Mouse (Mus musculus) right cerebral cortex, postnatal 36 days (tissue): ENCODE results near the gene Lias.

Experiments
- DNase-seq, 2 experiments: peaks; one replicate each; pipeline ENCODE4 v3.0.0; 2022; ENCODE audit warnings: low spot score in 2 of 2, mixed read lengths in 1 of 2

Lias gene

DNA sequence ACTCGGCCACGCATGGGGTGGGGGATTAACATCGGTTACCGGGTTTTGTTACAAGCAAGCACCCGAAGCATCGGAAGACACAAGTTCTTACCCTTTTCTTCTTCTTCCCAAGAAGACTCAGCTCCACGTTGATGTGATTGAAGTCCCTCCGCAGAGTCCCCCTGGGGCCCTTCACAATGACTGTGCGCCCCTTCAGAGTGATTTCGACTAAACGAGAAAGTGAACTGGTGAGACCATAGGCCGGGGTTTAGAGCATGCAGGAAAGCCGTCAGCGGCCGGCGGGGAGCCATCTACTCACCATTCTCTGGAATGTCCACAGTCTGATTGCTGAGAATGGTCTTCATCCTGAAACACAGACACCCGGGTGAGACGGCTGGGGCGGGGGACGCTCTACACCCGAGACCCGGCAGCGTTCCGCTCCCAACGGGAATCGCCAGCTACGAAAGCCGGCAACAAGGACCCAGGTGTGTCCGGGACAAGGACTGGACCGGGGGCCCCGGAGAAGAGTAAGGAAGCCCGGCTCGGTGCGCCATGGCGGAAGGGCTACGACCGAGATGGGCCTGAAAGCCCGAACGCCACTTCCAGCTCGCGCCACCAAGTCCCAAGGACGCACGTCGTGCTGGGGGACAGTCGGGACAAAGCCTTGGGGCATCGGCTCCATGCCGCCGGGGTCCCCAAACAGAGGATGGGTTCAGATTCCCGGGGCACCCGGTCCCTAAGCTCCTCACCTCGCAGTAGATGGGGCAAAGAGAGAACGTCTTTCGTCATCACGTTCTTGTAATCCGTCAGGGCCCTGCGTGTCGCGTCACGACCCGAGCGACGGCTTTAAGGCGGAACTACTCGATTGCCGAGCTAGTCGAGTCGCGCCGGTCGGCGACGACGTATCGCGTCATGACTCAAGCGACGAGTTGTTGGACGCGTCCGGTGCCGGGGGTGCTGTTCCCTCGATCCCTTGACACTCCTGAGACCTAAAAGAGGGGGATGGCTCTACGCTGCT is at the start of gene Lias, which contains the start of gene Rpl9:
TSS of gene Lias (plus strand) at position 850 of the 997 bp plus-strand sequence.
TSS of gene Rpl9 (minus strand) at position 797 of the 997 bp plus-strand sequence.
- DNase-seq = peak; percentile 97 to 98

DNA sequence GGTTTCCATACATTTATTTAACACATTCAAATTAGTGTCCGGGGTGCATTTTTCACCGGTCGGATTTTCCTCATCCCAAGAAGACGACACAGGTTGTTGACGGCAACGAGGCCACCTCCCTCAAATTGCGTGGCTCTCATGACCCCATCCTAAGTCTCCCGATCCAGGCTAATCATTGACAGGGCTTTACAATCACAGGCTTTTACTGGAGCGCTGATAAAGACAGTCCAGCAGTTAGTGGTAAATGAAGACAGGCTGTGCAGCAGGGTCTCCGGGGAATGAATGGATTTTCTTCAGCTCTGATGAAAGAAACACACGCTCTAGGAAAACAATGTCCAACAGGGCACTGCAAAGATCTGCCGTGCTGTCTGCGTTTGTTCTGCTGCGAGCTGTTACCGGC is 43.1 kb upstream of the Lias start, which contains the start of gene Klb:
TSS of gene Klb (plus strand) at position 147 of the 400 bp plus-strand sequence.
- no peak for DNase-seq

DNA sequence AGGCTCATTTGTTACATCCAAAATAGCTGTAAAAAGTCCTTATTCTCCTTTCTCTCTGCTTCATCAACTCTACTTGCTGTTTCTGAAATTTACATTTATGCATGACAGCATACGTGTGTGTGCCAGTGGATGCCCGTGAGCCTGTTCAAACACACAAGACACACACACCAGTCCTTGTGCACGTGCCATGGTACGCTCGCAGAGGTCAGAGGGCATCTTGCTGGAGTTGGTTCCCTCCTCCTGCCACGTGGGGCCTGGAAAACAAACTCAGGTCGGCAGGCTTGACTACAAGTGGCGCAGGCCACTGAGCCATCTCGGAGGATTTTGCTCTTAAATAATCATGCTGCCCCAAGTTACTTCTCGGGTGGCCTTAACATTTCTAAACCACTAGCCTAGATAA is 40.8 kb upstream of the Lias start:
- DNase-seq = no peak

DNA sequence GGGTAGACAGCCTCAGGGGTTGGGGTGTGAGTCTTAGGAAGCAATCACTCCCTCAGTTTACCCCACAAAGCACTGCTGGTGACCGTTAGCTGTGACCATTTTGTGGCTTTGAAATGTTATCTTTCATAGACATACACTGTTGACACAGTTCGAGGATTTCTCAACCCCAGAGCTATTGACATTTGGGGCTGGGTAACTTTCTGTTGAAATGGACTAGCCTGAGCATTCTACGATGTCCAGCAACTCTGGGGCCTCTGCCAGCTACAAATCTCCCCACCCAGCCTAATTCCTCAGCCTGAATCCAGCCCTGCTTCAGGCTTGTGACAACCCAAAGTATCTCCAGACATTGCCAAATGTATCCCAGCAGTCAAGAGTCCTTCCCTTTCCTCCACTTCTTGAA is 37.2 kb upstream of the Lias start:
- DNase-seq = no peak

DNA sequence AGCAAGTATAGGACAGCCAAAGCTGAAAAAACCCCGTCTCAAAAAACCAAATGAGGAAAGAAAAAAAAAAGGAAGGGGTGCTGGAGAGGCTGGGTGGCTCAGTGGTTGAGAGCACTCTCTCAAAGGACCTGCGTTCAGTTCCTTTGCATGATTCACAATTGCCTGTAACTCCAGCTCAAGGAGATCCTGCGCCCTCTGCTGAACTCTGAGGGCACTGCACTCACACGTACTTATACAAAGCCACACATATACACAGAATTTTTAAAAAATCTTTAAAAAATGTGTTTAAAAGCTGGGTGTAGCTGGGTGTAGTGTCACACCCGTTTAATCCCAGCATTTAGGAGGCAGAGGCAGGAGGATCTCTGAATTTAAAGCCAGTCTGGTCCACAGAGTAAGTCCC is 36.3 kb upstream of the Lias start:
- no peak for DNase-seq

DNA sequence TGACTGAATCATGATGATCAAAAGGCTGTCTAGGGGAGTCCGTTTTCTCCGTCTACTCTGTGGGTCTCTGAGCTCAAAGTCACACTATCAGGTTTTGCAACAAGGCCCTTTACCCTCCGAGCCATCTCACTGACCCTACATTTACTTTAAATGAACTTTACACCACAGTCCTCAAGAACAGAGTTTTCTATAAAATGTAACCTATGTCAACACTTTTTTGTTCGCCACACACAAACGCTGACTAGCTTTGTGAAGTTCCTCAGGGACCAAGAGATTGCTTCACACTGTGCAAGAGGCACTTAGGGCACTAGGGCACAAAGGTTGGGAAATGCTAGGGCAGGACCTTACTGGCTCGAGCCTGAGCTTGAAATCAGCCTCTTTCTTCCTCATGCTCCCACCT is 34.4 kb upstream of the Lias start:
- no peak for DNase-seq

DNA sequence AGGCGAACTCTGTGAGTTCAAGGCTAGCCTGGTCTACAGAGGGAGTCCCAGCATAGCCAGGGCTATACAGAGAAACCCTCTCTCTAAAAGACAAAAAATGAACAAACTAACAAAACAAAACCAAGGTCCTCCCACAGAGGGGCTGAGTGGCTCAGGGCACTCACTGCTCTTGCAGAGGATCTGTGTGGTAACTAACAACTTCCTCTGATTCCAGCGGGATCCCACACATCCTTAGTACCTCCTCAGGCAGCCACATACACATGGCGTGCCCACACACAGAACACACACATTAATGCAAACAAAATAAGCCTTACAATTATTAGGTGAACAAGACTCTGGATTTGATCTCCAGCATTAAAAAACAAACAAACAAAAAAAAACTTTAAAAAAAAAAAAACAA is 33.5 kb upstream of the Lias start:
- no peak for DNase-seq

DNA sequence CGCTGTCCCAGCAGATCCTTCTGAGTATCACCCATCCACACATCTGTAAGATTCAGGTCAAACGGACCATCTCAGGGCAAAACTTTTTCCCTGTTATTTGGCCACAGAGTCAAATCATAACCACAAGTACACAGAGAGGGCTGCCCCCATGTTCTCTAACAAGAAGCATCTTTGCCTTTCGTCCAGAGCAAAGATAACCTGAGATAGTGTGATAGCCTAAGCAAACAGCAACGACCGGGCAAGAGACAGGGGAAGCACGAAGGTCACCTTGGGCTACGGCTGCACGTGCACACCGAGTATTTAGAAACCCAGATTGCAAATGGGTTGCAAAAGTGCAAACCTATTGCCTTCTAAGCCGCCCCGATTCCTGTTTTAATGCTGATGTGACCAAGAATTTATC is 23.5 kb upstream of the Lias start:
- no peak for DNase-seq

DNA sequence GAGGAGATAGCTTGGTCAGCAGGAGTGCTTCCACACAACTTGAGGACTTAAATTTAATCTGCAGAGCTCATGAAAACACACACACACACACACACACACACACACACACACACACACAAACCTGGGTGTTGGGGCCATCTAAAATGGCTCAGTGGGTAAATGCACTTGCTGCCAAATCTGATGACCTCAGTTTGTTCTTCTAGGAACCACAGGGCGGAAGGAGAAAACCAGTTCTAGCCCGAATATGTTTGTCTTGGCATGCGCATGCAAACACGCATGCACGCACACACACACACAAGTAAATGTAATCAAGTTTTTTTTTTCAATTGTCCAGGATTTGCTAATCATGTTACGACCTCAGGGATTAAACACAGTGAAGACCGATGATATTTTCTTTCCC is 19.7 kb upstream of the Lias start:
- DNase-seq = no peak

DNA sequence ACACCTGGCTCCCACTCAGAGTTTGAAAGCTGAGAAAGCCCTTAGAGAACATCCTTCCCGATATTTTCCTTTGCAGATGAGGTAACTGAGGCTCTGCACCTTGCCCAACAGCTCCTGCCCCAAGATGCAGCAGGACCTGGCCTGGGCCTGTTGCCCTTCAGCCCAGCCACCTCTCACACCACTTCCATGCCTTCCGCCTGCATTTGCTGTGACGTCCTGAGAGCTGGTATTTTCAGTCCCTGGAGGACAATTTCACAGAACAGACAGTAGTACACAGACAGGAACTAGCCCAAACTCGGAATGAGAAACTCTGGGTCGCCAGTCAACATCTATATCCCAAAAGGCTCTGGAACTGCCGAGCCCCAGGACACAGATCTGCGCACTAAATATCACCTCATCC is 16.6 kb upstream of the Lias start:
- no peak for DNase-seq

DNA sequence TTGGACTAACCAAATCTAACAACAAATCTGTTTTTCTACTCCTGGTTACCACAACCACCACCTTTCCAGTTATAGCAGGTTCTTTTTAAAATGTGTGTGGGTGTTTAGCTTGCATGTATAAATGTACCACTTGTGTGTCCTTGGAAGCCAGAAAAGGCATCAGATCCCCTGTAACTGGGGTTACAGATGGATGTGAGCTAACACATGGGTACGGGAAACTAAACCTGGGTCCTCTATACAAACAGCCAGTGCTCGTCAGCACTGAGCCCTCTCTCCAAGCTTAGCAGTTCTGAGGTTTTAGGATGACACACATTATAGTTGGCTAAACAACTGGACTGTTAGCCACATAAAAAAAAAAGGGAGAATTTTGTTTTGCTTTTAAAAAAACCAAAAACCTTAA is 5.6 kb upstream of the Lias start:
- no peak for DNase-seq

DNA sequence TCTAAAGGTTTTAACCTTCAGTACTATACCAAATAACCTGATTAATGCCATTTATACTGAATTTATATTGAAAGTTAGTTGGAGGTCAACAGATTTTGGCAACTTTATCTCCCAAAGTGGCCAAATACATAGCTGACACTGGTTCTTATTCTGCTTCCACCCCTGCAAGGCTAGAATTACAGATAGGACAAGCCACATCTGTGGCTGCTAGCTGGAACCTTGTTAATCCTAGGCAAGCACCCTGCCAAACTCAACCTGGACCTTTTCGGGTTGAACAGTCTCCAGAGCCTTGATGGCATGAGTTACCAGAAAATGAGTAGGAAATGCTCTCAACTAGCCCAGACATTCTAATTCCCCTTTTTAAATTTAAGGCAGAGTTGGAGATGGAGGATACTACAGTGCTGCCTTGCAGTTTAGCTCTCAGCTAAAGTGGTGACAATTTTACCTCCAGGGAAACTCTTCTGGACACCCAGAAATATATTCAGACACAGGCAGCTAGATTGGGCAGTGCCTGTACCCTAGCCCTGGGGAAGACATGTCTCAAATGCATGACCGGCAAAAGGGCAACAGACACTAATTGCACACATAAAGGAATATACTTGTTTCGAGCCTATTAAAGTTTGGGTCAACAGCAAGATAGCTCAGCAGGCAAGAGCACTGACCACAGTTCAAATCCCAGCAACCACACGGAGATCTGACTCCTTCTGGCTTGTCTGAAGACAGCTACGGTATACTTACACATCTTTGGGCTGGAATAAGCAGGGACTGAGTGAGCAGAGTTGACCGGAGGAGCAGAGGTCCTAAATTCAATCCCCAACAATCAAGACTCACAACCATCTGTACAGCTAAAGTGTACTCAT is 4.1 kb upstream of the Lias start:
- no peak for DNase-seq

DNA sequence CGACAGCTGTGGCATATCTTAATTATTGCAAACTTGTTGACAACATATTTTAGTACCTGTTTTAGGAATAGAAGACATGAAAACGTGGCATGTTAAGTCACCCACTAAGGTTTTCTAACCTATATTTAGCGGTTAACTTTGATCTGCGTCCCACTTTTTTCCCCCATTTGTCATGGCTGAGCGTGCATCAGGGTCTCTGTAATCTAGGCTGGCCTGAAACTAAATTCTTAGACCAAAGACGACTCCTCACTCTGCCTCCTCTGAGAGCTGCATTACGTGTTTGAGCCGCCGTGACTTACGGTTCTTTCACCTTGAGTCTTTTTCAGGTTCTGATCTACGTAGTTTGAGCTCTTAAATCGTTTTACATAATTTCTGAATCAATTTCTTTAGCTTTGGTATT is 456 bp downstream of the Lias start:
- DNase-seq = no peak

DNA sequence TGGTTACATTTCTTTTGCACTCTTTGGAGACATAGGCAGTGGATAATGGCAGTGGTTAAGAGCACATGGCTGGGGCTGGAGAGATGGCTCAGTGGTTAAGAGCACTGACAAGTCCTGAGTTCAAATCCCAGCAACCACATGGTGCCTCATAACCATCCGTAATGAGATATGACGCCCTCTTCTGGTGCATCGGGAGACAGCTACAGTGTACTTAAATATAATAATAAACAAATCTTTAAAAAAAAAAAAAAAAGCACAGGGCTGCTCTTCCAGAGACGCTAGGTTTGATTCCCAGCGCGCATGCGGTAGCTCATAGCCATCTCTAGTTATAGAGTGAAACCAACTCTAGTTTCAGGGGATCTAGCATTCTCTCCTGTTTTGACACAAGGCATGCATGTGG is 3.1 kb downstream of the Lias start:
- no peak for DNase-seq

DNA sequence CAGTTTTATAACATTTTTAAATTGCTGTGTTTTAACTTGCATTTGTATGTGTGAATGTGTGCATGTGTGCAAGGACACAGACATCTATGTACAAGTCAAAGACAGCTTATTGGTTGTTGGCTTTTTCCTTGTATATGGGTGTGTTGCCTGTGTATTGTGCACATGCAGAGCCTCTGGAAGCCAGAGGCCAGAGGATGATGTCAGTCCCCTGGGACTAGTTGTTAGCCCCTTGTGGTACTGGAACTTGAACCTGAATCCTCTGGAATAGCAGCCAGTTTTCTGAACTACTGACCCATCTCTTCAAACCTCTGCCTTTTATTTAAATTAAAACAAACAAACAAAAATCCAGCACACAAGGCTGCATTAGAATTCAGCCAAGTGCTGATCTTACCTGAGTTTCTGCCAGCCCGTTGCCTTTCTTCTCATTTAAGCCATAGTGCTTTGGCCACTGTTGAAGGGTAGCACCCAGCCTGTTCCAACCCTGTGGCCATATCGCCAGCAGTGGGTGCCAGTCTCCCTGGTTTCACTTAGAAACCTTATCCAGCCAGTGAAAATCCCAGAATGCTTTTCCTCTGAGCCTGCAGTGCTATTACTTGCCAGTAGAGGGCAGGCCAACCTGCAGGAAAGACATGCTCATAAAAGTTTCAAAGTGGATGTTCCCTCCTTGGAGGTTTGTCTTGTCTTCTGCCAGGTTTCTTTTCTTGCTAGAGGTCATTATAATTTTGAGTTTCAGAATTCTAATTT is 10.1 kb downstream of the Lias start:
- DNase-seq = peak; percentile 65 to 67

DNA sequence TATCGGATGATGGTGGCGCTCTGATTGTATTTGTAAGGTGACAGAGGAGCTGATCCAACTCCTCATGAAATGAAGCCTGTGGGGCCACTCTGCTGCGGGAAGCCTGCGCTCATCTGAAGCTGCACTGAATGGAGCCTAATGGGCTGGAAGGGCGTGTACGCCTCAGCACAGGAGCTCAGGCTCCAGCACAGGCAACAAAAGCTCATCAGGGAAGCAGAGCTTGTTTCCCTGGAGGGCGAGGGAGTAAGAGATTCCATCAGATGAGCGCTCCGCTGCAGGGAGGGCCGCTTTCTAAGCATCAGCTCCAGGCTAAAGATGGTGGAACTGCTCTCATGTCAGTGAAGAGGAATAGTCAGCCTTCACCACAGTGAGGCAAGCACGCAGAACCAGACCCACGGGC is 16.7 kb downstream of the Lias start:
- no peak for DNase-seq

DNA sequence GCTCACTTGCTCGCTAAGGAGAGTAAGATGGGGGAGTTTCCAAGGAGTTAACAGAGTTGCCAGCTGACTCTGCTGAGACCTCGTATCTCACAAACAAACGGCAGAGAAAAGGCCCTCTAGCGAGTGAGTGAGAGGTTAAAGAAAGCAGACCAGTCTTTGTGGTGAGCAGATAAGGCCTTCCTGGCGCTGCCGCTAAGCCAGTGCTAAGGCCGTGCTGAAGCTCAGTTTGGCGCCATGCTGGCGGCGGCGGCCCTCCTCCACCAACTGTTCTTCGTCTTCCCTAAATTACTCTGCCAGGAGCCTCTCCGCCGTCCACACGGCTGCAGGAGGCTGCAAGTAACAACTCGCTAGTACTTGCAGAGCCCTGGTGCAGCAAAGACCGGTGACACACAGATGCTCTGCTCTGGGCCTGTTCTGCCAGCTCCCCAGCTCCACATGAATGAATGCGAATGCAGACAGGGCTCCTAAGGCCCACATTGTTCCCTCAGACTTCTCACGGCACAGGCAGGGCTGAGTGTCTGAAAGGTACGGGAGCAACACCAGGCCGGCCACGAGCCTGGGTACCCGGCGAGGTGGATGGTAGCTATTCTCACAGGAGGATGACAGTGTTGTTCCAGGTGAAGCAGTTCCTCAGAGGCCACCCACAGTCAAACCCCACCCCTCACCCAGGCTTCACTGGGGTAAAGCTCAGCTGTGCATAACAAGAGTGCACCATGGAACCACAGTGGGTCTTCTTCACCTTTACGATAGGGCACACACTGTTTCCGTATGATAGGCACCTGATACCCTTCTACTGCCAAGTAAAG is 24.6 kb downstream of the Lias start:
- no peak for DNase-seq

DNA sequence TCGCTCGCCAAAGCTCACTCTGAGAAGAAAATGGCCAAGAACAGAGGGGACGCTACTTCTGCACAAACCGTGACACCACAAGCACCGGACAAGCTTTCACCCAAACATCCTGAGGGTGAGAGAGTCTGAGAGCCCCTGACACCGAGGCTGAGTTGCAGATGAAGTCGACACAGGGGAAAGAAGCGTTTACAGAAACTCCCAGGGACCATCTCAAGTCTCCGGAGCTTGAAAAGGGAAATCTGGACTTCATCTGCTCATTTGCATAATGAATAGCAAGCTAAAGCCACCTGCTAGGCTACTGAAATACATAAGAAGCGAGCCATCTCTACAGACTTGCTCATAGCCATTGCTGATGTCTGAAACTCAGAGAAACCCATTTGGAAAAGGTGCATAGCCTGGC is 27.8 kb downstream of the Lias start:
- no peak for DNase-seq

DNA sequence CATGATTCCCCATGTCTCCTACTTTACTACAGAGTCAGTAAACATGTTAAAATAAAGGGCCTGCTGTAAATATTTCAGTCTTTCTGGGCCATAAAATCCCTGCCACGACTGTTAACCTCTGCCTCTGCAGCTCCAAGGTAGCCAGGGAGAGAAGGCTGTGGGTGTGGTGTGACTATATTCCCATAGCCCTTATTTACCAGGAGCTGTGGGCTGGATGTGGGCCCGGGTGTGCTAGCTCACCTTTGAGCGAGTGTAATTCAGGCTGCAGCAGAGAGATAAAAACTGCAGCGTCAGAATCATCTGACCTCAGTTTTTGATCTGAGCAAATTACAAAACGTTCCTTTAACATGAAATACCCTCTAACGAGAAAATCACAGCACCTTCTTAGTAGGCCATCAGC is 29.5 kb downstream of the Lias start:
- DNase-seq = no peak

DNA sequence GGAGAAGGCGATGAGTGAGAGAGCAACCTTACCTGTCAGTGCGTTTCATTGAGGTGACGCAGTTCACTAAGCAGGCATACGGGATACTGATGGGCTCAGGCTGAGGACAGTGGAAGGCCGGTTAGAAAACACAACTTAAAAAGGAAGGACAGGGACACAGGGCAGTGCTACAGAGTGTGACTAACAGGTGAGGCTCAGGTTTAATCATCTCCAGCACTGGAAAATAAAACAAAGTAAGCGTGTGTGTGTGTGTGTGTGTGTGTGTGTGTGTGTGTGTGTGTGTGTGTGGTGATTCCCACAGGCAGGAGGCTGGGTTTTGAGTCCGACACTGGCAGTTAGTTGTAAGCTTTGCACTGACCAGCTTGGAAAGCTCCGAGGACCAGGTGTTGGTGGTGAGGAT is 31.5 kb downstream of the Lias start:
- DNase-seq = no peak

DNA sequence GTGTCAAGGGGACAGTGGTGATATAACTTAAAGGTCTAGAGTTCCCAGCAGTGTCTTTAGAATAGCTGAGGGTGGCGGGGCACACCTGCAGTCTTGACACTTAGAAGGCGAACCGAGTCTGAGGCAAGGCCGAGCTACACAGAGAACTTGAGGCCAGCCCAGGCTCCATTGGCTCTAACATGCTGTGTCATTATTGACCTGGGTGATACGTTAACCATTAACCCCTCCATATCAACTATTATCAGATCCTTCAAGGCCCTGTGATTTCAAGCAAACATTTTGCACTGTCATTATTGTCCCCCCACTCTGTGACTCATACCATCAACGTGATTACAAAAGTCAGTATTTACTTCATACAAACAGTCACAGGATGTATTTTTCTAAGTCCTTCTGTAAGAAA is 32.9 kb downstream of the Lias start:
- no peak for DNase-seq
